Mouse (Mus musculus): Measurements from ENCODE around the gene Camsap2. TPM values are rescaled to one million over a fixed set of nuclear protein-coding genes. Genes with fewer than 3 reads are reported as not detected.

The Camsap2 gene
- total and polyA plus RNA-seq, 3 experiments, result 7.6 to 38.3 (median 10.7) TPM

- Histone ChIP-seq H3K36me3 (ENCODE audit: control insufficient read depth in 1 of 2, insufficient read depth in 2 of 2, low read length in 2 of 2) (no peaks in the 10 kb centered on the region), H3K4me3 (ENCODE audit: control insufficient read depth in 1 of 2, insufficient read depth in 1 of 2, low read depth in 2 of 2, low read length in 2 of 2) (no peak overlapping the region), H3K27me3 (ENCODE audit: control insufficient read depth in 1 of 2, insufficient read depth in 2 of 2, low read length in 2 of 2) (no peaks in the 10 kb centered on the region; a peak in 1 of 4 replicates), H3K9ac (ENCODE audit: control insufficient read depth, low read depth, low read length, poor library complexity, severe bottlenecking) (no peak overlapping the region), H3K27ac (ENCODE audit: control insufficient read depth, low read depth, low read length) (no peak overlapping the region), H3K9me3 (replicated peaks; ENCODE audit: insufficient read depth, low read length) (no peaks in the 10 kb centered on the region), H3K79me2 (ENCODE audit: control insufficient read depth, insufficient read depth, low read length, poor library complexity) (no peaks in the 10 kb centered on the region), H3K4me1 (ENCODE audit: control insufficient read depth in 1 of 2, insufficient read depth in 2 of 2, low read length in 2 of 2) (0 out of 4 replicates have a peak, but pooled peaks cover 0 to 2% of the 10 kb centered on the region in 2 experiments)
- DNase-seq (ENCODE audit: low read depth, low spot score), result no peak
- TF ChIP-seq RCOR1 (IDR thresholded peaks at IDR 0.05; ENCODE audit: low read depth, low read length) (no peak), USF1 (IDR thresholded peaks at IDR 0.05; ENCODE audit: low read depth, low read length) (no peak), SMC3 (IDR thresholded peaks at IDR 0.05; ENCODE audit: low read depth, low read length) (no peak), MYB (IDR thresholded peaks at IDR 0.05; ENCODE audit: low read depth, low read length) (no peak), TAL1 (IDR thresholded peaks at IDR 0.05; ENCODE audit: low read length) (no peak), POLR2AphosphoS5 (IDR thresholded peaks at IDR 0.05; ENCODE audit: borderline replicate concordance, low read depth, low read length) (no peak), ELF1 (IDR thresholded peaks at IDR 0.05; ENCODE audit: low read depth, low read length) (no peak), ZC3H11A (IDR thresholded peaks at IDR 0.05; ENCODE audit: low read depth, low read length) (no peak), CHD2 (IDR thresholded peaks at IDR 0.05; ENCODE audit: low read length) (no peak), ZMIZ1 (IDR thresholded peaks at IDR 0.05; ENCODE audit: low read depth, low read length) (no peak), MAZ (IDR thresholded peaks at IDR 0.05; ENCODE audit: low read depth, low read length) (no peak)
Observed at GRCm38 (mm10) chr1:136380161-136380560, 34.3 kb upstream of the Camsap2 start.

DNA sequence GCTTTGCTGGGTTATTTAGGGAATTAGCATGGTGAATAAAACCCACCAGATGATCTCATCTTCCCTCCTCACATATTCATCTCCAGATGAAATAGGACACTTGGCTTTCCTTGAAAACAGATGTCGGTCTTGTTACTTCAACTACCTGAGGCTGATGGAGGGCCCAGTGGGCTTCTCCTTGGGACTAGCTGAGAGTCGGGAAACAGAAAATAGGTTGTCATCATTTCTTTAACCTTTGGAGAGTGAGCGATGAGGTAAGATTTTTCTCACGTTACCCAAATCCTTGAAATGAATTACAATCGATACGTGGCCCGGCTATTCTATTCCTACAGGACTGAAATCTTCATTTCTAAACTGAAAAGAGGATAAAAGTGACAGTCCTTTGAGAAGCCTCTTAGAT lies 33.4 kb upstream of the Camsap2 start:
- no peak overlapping the region for H3K27ac ChIP-seq (ENCODE audit: control insufficient read depth, low read depth, low read length)
- 0 out of 4 replicates have a peak, but pooled peaks cover 0 to 2% of the 10 kb centered on the region in 2 experiments for H3K4me1 ChIP-seq (ENCODE audit: control insufficient read depth in 1 of 2, insufficient read depth in 2 of 2, low read length in 2 of 2)
- DNase-seq (ENCODE audit: low read depth, low spot score), result no peak
- H3K36me3 ChIP-seq (ENCODE audit: control insufficient read depth in 1 of 2, insufficient read depth in 2 of 2, low read length in 2 of 2), result no peaks in the 10 kb centered on the region
- H3K9ac ChIP-seq (ENCODE audit: control insufficient read depth, low read depth, low read length, poor library complexity, severe bottlenecking), result no peak overlapping the region
- no peak for TF ChIP-seq RCOR1 (IDR thresholded peaks at IDR 0.05; ENCODE audit: low read depth, low read length)
- no peak for TF ChIP-seq TCF12 (IDR thresholded peaks at IDR 0.05; ENCODE audit: low read depth, low read length)
- no peak for TF ChIP-seq MYB (IDR thresholded peaks at IDR 0.05; ENCODE audit: low read depth, low read length)
- TF ChIP-seq TBP (IDR thresholded peaks at IDR 0.05; ENCODE audit: low read depth, low read length), result no peak
- no peak for TF ChIP-seq CHD2 (IDR thresholded peaks at IDR 0.05; ENCODE audit: low read length)
- no peak for TF ChIP-seq UBTF (IDR thresholded peaks at IDR 0.05; ENCODE audit: borderline replicate concordance, insufficient read depth, low read depth, low read length)
- TF ChIP-seq SIN3A (IDR thresholded peaks at IDR 0.05; ENCODE audit: low read length), result no peak
- no peak for TF ChIP-seq SMC3 (IDR thresholded peaks at IDR 0.05; ENCODE audit: low read depth, low read length)
- TF ChIP-seq TAL1 (IDR thresholded peaks at IDR 0.05; ENCODE audit: low read length), result no peak
- TF ChIP-seq GATA1 (IDR thresholded peaks at IDR 0.05; ENCODE audit: low read depth, low read length), result no peak
- no peak for TF ChIP-seq BHLHE40 (IDR thresholded peaks at IDR 0.05; ENCODE audit: borderline replicate concordance, low read depth, low read length)
- TF ChIP-seq ZC3H11A (IDR thresholded peaks at IDR 0.05; ENCODE audit: low read depth, low read length), result no peak
- no peak for TF ChIP-seq POLR2AphosphoS5 (IDR thresholded peaks at IDR 0.05; ENCODE audit: borderline replicate concordance, low read depth, low read length)
- no peak overlapping the region for H3K4me3 ChIP-seq (ENCODE audit: control insufficient read depth in 1 of 2, insufficient read depth in 1 of 2, low read depth in 2 of 2, low read length in 2 of 2)
- no peaks in the 10 kb centered on the region for H3K79me2 ChIP-seq (ENCODE audit: control insufficient read depth, insufficient read depth, low read length, poor library complexity)
- H3K27me3 ChIP-seq (ENCODE audit: control insufficient read depth in 1 of 2, insufficient read depth in 2 of 2, low read length in 2 of 2), result no peaks in the 10 kb centered on the region; a peak in 2 of 4 replicates
- no peaks in the 10 kb centered on the region for H3K9me3 ChIP-seq (replicated peaks; ENCODE audit: insufficient read depth, low read length)

All from MEL (cell line).